In the genomic region with DNA sequence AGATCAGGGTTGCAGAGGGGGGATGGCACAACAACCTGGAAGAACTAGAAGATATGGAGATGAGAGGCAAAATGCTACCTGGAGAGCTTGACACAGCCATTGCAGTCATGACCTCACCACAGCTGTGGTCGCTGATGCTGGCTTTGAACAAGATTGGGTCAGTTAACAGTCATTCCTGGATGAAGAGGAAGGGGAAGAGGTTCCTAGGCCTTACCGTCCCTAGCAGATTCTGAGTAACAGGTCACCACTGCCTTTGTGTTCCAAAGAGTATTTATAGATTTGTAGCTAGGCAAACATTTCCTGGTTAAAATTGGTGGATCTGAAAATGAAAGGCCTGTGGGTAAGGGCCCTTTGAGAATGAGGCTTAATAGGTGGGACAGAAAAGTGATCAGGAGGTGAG, we compare ENCODE assay signal across 34 mouse cellular contexts.
"Had no signal": no experiment of that assay in that cellular context is flagged by ENCODE, and none has a peak within 500 bp of the region (broad histone marks: within the 10 kb centered on the region; RNA-seq: fewer than 3 reads in every experiment).

No protein-coding gene starts in this region.

- DNase-seq: heart, postnatal 10 days; heart, postnatal 14 days; heart, postnatal 36 days; heart, postnatal 4 days; kidney, adult 11 months; kidney, adult 18-20 months; kidney, adult 2 months; kidney, adult 8-10 months; kidney, adult 9 months; kidney, postnatal 10 days; kidney, postnatal 14 days; kidney, postnatal 25 days; kidney, postnatal 36 days; kidney, postnatal 4 days; layer of hippocampus, adult 9-11 months; layer of hippocampus, postnatal 36 days had no signal

- H3K4me3 ChIP-seq: heart, embryonic 10.5 days; heart, embryonic 12.5 days; heart, embryonic 13.5 days; heart, embryonic 15.5 days; hindbrain, embryonic 10.5 days; hindbrain, embryonic 12.5 days; hindbrain, embryonic 13.5 days; hindbrain, embryonic 15.5 days; intestine, embryonic 15.5 days; kidney, embryonic 15.5 days; layer of hippocampus, adult 2 months had no signal

- H3K4me1 ChIP-seq: heart, embryonic 10.5 days; heart, embryonic 12.5 days; heart, embryonic 13.5 days; heart, embryonic 15.5 days; hindbrain, embryonic 10.5 days; hindbrain, embryonic 12.5 days; hindbrain, embryonic 15.5 days; intestine, embryonic 15.5 days; kidney, embryonic 15.5 days had no signal

- H3K36me3 ChIP-seq: heart, embryonic 10.5 days; heart, embryonic 12.5 days; heart, embryonic 13.5 days; heart, embryonic 15.5 days; hindbrain, embryonic 10.5 days; hindbrain, embryonic 12.5 days; hindbrain, embryonic 13.5 days; hindbrain, embryonic 15.5 days; intestine, embryonic 15.5 days; kidney, embryonic 15.5 days had no signal

- ATAC-seq: hindbrain, postnatal 0 days; inflammation-experienced regulatory T-cells, adult 6 months; intestine, embryonic 15.5 days; intestine, embryonic 16.5 days; intestine, postnatal 0 days had no signal

- H3K27me3 ChIP-seq: heart, embryonic 12.5 days; heart, embryonic 13.5 days; heart, embryonic 15.5 days; hindbrain, embryonic 12.5 days; hindbrain, embryonic 13.5 days; hindbrain, embryonic 15.5 days; intestine, embryonic 15.5 days; kidney, embryonic 15.5 days had no signal

- H3K9me3 ChIP-seq: heart, embryonic 10.5 days; heart, embryonic 12.5 days; heart, embryonic 13.5 days; heart, embryonic 15.5 days; hindbrain, embryonic 10.5 days; hindbrain, embryonic 12.5 days; hindbrain, embryonic 13.5 days; hindbrain, embryonic 15.5 days; intestine, embryonic 15.5 days; kidney, embryonic 15.5 days had no signal

- H3K4me2 ChIP-seq: heart, embryonic 11.5 days; heart, embryonic 12.5 days; heart, embryonic 13.5 days; heart, embryonic 15.5 days; hindbrain, embryonic 12.5 days; hindbrain, embryonic 13.5 days; hindbrain, embryonic 14.5 days; hindbrain, embryonic 15.5 days; intestine, embryonic 15.5 days; kidney, embryonic 15.5 days had no signal

- H3K9ac ChIP-seq: heart, embryonic 12.5 days; heart, embryonic 13.5 days; heart, embryonic 15.5 days; hindbrain, embryonic 12.5 days; hindbrain, embryonic 13.5 days; hindbrain, embryonic 14.5 days; hindbrain, embryonic 15.5 days; intestine, embryonic 15.5 days; kidney, embryonic 15.5 days had no signal

- H3K27ac ChIP-seq: heart, embryonic 10.5 days; heart, embryonic 13.5 days; heart, embryonic 15.5 days; hindbrain, embryonic 10.5 days; hindbrain, embryonic 12.5 days; hindbrain, embryonic 13.5 days; hindbrain, embryonic 14.5 days; hindbrain, embryonic 15.5 days; hindbrain, postnatal 0 days; intestine, embryonic 15.5 days; kidney, embryonic 15.5 days; kidney, postnatal 0 days; layer of hippocampus, adult 2 months had no signal
